Mouse (Mus musculus): ENCODE results near the gene U2af1l4.
A peak's percentile ranks its signal among the peaks of the same experiment; 100 is the strongest.

The U2af1l4 gene

DNA sequence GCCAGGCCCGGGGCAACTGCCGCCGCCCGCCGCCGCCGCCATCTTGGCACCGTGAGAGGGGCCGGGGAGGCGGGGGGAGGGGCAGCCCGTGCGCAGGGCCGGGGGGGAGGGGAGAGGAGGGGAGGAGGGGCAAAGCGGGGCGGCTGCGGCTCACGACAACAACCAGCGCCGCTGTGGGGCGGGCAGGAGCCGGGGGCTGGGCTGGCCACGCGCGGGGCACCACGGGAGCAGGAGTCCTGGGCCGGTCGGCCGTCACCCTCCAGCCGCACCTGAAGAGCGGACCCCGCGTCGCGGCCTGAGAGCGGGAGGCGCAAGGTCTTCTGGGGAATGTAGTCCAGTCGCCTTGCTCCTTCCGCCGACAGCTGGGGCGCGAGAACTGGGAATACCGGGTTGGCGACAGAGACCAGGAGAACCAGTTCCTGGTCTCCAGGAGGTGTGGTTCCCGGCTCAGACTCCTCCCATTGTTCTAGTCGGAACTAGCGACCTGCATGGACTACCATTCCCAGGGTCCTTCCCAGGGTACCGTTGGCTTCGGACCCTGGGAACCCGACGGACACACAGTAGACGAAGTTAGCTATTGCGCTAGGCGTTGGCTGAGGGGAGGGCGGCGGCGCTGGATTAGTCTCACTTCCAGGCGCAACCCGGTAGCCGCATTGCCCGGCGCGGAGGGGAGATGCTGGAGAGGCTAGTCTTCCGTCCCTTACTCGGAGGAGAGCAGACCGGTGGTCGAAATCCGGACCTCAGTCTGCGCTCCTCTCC, 25.8 kb downstream of the U2af1l4 start, which contains the start of gene Kmt2b:
Gene Kmt2b (minus strand): TSS at position 51 of the 759 bp plus-strand sequence.
- DNase-seq = peak; percentile 97

DNA sequence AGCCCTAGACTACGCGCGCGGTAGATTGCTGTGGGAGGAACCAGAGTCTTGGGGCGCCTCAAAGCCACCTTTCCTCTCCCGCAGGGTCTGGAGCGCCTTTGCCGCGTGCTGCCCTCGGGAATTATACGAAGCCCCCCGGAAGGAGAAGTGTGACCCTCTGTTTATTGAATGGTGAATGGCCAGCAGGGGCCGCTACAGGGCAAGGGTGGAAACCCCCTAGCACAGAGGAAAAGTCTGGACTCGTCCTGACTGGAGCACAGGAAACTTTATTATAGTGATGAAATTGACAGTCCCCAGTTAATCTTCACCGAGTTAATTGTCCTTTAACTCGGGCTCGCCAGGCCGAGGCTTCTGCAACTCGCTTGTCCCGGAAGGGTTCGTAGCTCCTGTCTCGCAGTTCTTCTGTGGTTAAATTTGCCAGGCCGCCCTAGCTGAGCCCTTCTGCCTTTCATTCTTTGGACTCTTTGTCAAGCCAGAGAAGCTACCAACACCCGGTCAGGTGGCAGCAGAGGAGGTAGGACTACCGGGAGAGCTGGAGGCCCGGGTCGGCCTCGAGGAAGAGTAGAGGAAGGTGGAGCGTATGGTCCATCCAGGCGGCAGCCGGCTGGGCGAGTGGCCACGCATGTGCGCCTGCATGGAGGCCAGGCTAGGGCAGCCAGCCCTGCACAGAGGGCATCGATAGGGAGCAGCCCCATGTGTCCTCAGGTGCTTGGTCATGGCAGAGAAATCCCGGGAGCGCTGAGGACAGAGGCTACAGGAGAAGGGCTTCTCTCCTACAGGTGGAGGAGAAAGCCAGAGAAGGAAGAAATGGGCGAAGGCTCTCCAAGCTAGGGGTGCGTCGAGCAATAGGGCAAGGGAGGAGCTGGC, 26.6 kb downstream of the U2af1l4 start:
- DNase-seq = peak; percentile 94

DNA sequence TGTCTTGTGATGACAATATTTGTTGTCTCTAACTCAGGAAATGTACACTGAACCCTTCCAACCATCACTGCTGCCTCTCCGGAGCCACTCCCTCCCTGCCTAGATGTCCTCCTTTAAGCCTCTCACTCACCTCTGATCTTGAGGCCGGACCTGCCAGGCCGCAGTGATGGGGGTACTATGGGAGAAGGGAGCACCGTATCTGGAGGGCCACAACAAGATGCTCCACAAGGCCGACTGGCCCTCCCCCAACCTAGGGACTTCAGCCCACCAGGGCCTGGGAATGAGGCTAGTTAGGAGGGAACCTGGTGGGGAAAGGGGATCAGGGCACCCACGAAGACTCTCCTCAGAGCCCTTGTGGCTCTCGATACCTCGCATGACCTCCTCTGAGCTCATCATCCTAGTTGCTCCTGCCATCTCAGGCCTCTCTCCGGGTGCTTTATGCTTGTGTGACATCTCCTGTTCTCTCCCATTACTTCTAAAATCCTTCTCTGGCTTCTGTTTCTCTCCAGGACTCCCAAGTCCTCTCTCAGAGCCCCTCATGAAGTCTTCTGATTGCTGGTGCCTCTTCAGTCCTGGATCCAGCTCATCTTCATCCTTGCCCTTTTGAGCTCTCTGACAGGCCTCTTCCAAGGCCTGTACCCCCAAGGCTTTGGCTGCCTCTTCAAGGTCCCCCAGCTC, 28.0 kb downstream of the U2af1l4 start:
- no peak for DNase-seq

DNA sequence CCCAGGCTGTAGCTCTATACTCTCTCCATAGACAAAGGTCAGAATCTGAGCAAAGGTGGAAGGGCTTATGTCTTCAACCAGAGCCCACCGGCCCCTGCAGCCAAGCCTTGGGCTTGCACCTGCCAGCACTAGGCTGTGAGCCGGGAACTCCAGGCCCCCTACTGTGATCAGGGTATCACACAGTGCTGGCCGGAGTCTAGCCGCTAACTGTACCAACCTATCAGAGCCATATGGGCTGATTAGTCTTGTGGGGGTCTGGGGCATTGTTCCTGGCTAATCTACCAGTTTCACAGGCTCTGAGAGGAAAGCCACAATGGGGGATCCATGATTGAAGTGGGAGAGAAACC, 28.5 kb downstream of the U2af1l4 start:
- no peak for DNase-seq

DNA sequence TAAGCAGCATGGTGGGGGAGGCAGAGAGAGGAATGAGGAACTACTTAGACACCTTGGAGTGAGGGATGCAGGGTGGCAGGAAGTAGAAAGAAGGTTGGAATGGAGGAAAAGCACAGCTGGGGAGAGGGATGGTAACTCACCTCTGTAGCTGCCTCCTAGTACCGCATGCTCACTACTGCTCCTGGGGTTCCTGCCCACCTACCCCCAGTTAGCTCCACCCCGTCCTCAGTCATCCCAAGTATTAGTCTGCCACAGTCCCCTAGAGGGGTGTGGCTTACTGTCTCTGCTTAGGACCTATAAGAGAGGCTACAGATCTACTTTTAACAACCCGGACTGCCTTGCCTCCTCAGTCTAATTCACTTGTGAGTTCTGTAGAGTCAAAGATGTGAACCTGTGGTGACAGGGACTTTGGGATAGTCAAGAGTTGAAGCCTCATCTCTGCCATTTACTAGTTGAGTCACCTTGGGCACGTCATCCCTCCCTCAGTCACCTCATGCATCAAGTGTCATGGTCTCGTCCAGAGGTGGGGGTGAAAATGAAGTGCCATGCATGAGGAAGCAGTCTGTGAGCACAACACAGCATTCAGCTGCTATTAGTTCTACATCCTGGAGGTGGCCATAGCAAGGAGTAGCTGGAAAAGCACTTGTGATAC, 29.8 kb downstream of the U2af1l4 start:
- DNase-seq = no peak

DNA sequence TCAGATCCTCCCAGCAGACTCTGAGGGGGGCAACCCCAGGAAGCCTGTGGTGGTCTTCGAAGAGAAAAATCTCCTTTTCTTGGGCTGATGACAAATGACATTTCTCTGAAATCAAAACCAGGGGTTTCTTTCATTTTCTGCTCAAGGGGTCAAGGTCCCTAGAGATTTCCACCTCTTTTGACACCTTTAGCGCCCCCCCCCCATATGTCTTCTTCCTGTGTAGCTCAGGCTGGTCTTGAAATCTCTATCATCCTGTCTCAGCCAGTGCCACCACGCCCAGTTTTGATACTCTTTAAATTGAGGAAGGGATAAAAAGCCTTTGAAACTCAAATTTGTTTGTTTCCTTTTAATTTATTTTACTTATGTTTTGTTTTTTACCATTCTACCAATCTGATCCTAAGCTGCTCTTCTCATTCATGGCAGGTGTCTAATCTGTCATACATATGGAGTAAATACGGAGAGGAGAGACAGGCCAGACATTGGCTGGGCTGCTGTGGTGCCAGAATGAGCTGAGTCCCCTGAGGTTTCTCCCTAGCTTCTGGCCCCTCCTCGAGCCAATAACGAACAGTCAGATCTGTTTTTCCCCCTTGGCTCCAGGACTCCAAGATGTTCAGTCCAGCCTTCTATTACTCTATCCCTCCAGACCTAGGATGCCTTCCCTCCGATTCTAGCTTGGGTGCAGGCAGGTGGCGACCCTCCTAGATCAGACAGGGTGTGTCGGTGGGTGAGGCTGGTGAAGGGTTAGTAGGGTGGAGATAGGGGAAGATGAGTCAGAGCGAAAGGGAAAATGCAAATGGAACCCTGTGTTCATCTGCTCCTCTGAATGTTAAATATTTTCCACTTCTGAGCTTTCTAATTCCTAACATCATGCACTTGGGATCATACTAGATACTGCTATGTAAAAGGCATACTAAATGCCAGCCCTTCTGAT, 30.7 kb downstream of the U2af1l4 start:
- no peak for DNase-seq

DNA sequence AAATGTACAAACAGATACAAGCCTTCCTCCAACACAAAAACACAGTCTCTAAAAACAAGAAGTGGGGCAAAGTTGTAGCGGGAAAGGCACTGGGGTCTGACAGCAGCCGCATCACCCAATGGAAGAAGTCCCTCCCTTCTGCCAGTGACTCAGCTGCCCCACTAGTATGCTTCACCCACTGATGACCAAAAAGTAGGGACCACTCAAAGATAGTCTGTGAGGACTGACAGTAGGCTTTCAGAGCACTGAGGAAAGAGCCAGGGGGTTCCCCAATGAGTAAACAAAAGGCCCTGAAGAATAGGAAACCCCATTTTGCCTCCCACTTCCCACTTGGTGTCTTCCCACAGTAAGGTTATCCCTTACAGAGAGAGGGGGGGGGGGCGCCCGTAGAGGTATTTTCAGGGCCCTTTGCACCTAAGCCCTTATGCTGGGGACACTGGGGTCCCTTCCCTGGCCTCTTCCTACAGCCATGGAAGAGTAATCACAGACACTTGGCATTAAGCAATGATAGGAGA, 31.5 kb downstream of the U2af1l4 start:
- no peak for DNase-seq

DNA sequence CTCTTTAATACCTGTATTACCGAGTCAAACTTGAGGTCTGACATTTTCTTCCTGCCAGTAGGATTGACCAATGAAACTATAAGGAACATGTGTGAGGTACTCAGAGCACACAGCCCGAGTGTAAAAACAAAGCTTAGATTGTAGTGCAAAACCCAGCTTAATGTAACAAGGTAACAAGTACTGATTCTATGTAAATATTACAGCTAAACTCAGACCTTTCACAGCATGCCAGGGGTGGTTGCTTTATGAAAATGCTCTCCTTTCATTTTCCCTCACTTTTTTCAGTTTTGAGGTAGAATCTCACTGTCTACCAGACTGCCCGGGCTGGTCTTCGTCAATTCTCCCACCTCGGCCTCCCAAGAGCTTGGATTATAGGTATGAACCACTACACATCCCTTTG, 33.0 kb downstream of the U2af1l4 start:
- no peak for DNase-seq

DNA sequence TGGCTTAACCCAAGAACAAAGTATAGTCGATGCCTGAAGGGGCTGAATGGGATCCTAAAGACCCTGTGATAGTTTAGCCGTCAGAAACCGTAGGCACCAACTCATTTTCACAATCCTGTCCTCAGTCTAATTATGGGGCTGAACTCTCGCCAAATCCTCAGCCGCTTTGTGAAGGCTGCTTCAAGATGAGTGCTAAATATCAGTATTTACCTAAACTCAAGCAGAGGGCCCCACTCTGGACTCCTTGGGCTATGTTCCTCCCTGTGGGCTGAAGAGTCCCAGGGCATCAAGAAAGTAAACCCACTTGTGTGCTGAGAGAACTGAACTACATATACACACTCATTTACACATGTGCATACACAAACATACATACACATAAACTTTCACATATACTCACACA, 33.7 kb downstream of the U2af1l4 start:
- DNase-seq = no peak

DNA sequence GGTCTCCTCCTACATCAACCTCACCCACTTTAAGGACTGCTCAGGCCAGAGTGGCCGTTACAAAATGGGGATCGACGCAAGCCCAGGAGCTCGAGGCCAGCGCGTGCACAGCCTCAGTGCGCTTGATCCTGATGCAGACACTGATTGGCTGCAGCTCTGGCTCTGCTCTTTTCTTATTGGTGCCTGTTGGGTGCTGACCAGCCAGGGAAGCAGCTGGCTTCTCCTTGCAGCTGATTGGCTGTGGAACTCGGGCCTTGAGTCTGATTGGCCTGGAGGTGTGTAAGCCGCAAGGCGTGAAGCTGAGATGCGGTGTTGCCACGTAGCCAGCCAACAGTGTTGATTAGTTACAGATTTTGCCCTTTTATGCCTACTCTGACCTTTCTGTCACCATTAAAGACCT, 35.7 kb downstream of the U2af1l4 start, which contains the start of gene Zbtb32:
Gene Zbtb32 (minus strand): TSS at position 124 of the 400 bp plus-strand sequence.
- peak; percentile 4 for DNase-seq

DNA sequence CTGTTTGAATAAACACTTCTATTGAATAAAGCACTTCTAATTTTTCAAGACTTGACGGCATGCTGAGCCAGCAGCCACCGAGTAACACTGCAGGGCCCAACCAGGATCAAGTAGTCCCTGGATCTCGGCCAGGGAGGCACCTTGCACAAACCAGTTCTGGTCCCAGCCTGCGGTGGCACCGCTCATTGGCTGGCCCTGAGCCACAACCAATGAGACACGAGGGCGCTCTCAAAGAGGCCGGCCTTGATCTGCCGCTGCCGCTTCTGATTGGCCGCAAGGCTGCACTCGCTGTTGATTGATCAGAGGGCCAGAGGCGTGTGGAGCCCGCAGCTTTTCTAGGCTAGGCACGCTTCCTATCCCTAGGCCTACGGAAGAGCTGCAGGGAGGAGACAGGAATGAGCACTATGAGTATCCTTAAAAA, 36.8 kb downstream of the U2af1l4 start:
- peak; percentile 96 for DNase-seq

DNA sequence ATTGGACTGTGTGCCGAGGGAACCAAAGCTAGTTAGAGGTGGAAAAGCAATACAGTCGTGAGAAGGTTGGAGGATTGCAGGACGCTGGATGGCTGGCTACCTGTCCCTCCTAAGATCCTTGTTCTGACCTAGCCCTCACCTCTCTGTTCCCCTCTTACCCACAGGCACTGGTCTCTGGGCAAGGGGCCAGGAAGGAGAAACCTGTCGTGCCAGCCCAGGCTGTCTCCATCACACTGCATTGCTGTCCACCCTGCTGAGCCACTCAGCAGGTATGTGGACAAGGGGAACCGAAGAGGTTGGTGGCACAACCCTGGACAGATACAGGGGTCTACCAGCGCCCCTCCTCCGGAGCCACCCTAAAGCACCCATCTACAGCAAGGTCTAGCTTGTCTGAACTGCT, 37.5 kb downstream of the U2af1l4 start:
- peak; percentile 68 for DNase-seq

DNA sequence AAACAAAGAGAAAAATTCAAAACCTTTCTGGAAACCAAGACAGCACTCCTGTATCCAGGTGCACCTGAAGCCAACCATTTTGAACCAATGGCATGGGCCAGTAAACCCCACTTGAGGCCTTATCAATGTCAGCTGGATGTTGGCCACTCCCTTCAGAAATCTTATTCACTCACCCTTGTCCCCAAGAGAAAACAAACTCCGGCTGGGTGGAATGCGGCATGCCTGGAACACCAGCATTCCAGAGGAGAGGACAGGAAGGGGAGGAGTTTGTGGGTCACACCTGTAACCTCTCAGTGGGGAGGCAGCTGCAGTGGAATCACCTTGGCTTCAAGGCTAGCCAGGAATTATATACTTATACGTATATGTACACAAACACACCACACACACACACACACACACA, 39.5 kb downstream of the U2af1l4 start:
- peak; percentile 77 for DNase-seq

DNA sequence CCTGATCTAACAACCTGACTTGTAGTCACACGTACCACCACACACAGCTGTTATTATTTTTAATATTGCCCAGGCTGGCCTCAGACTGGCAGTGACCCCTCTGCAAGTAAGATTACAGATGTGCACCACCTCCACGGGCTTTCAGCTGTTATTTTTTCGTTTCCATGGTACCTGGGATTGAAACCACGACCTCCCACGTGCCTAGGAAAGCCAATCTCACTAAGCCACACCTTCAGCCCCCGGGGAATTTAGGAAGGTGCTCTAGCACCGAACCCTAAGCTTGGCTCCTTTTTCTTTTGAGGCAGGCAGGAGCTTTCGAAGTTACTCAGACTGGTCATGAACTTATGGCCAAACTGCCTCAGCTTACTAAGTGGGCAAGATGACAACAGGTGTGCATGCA, 41.3 kb downstream of the U2af1l4 start:
- DNase-seq = no peak

DNA sequence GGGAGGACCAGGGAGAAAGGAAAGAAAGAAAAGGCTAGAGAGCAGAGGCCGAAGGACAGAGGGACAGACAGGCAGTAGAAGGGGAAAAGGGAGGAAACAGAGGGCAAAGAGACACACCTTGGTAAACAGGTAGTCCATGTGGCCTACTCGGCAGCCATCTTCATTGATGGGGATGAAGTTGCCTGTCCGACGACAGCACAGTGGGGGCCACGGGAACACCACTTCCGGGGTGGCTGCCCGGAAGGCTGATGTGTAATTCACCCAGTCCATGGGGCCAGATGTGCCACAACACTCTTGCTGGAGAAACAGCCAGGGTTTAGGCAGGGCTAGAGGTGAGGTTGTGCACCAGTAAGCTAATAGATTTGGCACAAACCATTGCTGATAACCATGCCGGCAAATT, 41.8 kb downstream of the U2af1l4 start:
- no peak for DNase-seq

DNA sequence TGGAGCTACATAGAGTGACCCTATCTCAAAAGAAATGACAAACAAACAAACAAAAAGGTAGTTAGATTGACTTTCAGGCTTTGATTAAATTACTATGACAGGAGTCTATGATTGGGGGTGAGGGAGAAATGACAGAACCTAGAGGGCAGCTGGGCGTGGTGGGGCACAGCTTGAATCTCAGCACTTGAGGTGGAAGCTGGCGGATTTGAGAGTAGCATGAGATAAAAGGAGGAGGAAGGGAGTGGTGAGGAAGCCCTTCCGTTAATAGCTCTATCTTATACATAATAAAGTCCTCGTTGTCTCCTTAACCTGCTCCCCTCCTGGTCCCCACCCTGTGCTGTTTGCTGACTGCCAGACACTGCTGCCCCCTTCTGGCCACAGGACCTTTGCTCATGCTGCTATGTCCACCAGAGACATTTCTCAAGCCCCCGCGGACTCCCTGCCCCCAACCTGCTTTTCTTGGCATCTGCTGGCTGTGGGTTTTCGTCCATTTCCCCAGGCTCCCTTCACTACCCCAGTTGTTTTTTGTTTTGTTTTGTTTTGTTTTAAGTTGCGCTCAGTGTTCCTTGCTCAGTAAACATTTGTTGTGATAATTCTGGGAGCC, 44.7 kb downstream of the U2af1l4 start:
- peak; percentile 82 for DNase-seq

DNA sequence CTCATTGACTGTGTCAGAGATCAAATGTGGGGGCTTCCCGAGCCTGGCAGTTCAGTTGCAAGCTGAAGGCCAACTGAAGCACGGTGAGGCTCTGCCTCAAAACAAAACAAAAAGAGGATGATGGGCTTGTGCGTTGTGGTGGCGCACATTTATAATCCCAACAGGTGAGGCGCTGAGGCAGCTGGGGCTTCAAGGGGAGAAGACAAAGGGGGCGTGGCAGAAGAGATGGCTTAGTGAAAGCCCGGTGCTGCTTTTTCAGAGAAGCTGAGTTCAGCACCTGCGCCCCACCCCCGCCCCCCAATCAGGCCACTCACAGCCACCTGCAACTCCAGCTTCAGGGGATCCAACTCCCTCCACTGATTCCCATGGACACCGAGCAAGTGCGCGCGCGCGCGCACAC, 45.4 kb downstream of the U2af1l4 start:
- no peak for DNase-seq

DNA sequence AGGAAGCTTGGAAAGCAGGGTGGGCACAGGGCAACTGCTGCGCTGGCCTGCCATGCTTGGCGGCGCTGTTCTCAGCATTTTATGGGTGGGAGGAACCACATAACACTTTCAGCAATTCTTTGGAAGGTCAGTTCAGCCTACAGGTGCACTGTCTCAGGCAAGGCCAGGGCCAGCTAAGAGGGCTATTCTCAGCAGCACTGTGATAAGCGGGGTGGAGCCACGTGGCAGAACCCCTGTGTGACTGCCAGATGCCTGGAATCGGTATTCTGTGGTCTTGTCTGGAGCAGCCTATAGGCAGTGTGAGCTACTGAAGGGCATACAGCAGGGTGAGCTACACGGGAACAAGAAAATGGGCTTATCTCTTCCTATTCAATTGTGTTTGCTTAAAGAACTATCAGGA, 46.9 kb downstream of the U2af1l4 start:
- no peak for DNase-seq

DNA sequence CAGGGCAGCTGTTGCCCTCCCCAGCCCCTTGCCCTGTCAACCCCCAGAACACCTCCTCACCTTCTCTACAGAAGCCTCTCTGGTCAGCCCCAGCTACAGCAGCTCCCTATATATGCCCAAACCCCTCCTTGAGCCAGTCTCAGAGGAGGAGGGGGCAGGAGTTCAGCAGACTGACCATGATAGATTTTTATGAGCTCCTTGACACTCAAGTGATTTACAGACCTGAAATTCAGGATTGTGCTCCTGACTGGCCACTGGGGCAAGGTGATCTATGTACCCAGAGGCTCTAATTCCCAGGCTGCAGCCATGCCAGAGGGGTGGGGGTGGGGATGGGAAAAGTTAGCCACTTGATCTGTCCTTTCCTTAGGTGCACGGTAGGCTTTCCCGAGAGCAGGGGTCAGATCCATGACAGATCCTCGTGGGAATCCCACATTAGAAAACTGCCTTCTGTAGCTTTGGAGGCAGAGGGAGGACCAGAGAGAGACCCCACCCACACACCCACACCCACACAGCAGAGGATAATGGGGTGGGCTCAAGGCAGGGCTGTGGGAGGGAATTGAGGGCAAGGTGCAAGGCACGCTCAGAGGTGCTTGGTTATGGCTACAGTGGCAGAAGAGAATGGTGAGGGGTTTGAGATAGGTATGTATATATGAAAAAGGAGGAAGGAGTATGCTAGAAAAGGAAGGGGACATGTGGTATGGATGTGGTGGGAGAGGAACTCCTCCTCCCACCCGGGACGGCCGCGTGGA, 49.7 kb downstream of the U2af1l4 start, which contains the start of gene Upk1a:
Gene Upk1a (minus strand): TSS at position 194 of the 749 bp plus-strand sequence.
- DNase-seq = no peak

DNA sequence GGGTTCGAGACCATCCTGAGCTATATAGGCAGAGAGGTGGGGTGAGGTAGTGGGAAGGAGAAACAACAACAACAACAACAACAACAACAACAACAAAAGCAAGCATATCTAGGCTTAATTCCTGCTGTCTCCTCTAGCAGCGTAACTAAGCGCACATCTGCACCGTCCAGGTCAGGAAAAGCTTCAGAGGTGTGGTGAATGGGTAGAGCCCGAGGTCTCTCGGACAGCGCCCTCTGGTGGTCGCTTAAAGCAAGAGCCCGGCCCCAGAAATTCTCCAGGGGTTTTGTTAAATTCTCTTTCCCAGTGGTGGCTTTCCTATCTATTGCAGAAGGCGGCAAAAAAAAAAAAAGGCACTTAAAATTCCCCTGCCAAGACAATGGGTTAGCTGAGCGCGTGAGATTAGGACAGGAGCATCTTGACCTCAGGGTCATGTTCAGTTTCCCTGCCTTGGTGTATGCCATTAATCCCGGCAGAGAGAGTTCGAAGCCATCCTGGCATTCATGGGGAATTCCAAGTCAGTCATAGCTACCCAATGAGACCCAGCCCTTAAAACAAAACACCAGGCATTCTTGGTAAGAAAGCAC, 50.5 kb downstream of the U2af1l4 start:
- DNase-seq = peak; percentile 81
